ENCODE assay signal across 10 mouse cellular contexts in the genomic region with DNA sequence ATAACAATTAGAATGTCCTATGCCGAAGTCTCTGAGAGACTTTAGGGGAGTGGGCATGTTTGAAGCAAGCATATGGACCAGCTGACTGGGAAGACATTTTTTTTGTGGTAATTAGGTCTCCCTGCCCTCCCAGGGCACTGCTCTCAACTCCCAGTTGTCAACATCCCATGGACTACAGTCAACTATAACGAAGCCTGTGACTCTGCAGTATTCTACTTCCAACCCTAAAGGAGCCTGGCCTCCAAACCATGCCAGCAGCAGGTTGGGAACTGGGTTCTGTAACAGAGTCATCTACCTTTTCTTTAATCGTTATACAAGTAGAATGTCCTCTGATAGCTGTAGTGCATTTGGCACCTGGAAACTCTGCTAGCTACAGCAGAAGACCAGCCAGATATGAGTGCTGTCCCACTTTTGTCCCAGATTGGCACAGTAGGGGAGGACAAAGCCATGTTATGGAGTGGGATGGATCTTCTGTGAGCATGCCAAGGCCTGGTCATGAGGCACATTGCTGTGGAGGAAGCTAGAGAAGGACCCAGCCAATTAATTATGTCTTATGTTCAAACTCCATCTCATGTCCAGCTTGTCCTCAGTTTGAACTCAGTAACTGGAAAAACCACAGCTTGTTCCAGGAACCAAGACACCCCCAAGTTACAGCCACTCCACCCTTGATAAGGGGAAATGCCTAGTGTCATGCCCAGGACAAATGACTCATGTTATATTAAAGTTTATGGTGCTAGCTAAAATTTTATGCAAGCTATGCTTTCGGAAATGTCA.
DNase-seq lines count a peak whose midpoint lies in the region; TF ChIP-seq lines count a peak whose summit lies in the region.
"Had no signal": no experiment of that assay in that cellular context is flagged by ENCODE, and none has a peak within 500 bp of the region (broad histone marks: within the 10 kb centered on the region; RNA-seq: fewer than 3 reads in every experiment).

No protein-coding gene starts in this region.

- H3K27ac ChIP-seq in heart, adult 2 months, result peak overlapping the region; percentile 45
- H3K27ac ChIP-seq in left cerebral cortex, adult 2 months, result no peak overlapping the region
- H3K27ac ChIP-seq: hindbrain, postnatal 0 days; midbrain, embryonic 15.5 days had no signal

- DNase-seq in heart, adult 2 months, result peak; percentile 44 to 52
- DNase-seq in heart, postnatal 4 days, result no peak
- DNase-seq in Muller cell, postnatal 12 days (ENCODE audit: inconsistent ontology term), result peak; percentile 13
- DNase-seq in cerebellum, adult 8-10 months, result peak; percentile 10
- peak; percentile 16 for DNase-seq in lung, postnatal 10 days
- DNase-seq in left cerebral cortex, adult 11 months (ENCODE audit: low spot score), result no peak
- no peak for DNase-seq in layer of hippocampus, postnatal 36 days
- no peak for DNase-seq in left cerebral cortex, adult 2 months (ENCODE audit: extremely low spot score in 1 of 2, low spot score in 2 of 2)

- TF ChIP-seq EP300 in heart, adult 2 months (IDR thresholded peaks at IDR 0.05; ENCODE audit: insufficient read depth, low read depth, low read length), result 0 out of 2 replicates have a peak, but pooled peaks have one; percentile 12

- H3K36me3 ChIP-seq in heart, adult 2 months (ENCODE audit: control insufficient read depth, insufficient read depth, low read length), result no peaks in the 10 kb centered on the region; the same call in 1 of the 2 replicates
- H3K36me3 ChIP-seq: midbrain, embryonic 15.5 days had no signal

- H3K4me3 ChIP-seq in heart, adult 2 months, result no peak overlapping the region
- no peak overlapping the region for H3K4me3 ChIP-seq in left cerebral cortex, adult 2 months
- H3K4me3 ChIP-seq: midbrain, embryonic 15.5 days had no signal

- H3K4me1 ChIP-seq in heart, adult 2 months (ENCODE audit: control insufficient read depth, insufficient read depth, low read length), result peaks cover 6% of the 10 kb centered on the region
- H3K4me1 ChIP-seq: midbrain, embryonic 15.5 days had no signal

- intact Hi-C loops in heart, adult 2 months (cut with DNase I), result loop anchor here (10.0 kb wide), 1 partner anchor 278 kb away; a partner anchor contains a TSS
- intact Hi-C loops in left cerebral cortex, adult 2 months (cut with DNase I), result loop anchor here (10.0 kb wide), 3 partner anchors 98 to 928 kb away; a partner anchor contains a TSS

- no peaks in the 10 kb centered on the region for H3K27me3 ChIP-seq in heart, adult 2 months (ENCODE audit: control insufficient read depth, insufficient read depth, low read length)
- H3K27me3 ChIP-seq: midbrain, embryonic 15.5 days had no signal

- no peaks in the 10 kb centered on the region for H3K79me2 ChIP-seq in heart, adult 2 months (replicated peaks; ENCODE audit: control insufficient read depth, insufficient read depth, low read length)

- no peak for TF ChIP-seq POLR2A in heart, adult 2 months (IDR thresholded peaks at IDR 0.05; ENCODE audit: insufficient read depth, low read depth, low read length)

- no peak overlapping the region for H3K9ac ChIP-seq in heart, adult 2 months (ENCODE audit: low read depth, low read length)
- H3K9ac ChIP-seq: midbrain, embryonic 15.5 days had no signal

- no peak for TF ChIP-seq CTCF in heart, adult 2 months (IDR thresholded peaks at IDR 0.05)
- TF ChIP-seq CTCF in left cerebral cortex, adult 2 months (IDR thresholded peaks at IDR 0.05), result no peak

- 73% methylated on average over 4 of the region's 4 CpGs for WGBS in heart, adult 2 months

Comparison
In these comparisons a context has a peak if more than half of its experiments do, and no peak if none do; other contexts are left out.
1. DNase-seq: peak in heart, adult 2 months (2 of 2), Muller cell, postnatal 12 days (single experiment), cerebellum, adult 8-10 months (single experiment) and lung, postnatal 10 days (single experiment); none in heart, postnatal 4 days (single experiment), left cerebral cortex, adult 11 months (single experiment), layer of hippocampus, postnatal 36 days (0 of 2) and left cerebral cortex, adult 2 months (0 of 2).